In the genomic region with DNA sequence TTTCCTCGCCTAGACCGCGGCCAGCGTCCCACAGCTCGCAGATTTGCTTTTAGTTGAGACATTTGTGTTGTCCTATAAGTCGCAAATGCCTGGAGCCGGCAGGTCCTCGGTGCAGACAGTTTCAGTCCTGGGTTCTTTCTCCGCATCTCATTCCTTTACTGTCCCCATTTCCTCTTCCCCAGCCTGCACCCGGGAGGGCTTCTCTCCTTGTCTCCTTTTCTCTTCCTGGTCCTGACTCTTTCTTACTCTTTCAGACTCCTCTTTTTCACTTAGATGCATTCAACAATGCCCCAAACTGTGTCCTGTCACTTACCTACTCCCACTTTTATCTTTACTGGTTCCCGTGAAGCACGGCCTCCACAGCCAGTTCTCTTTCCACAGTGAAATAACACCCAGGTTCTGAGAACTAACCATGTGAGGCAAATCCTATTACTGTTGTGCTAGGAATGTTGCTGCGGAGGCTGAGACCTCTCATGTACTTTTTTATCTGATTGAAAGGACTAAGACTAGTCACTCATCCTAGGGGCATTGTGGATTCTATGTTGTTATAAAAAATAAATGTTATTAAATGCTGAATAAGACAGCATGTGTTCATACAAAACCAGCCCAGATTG, we compare ENCODE assay signal across 7 mouse cellular contexts. TPM values are rescaled to one million over a fixed set of nuclear protein-coding genes. Genes with fewer than 3 reads are reported as not detected.
DNase-seq lines count a peak whose midpoint lies in the region; ATAC-seq and TF ChIP-seq lines count a peak whose summit lies in the region.

No protein-coding gene starts in this region.

- TF ChIP-seq POLR2A in myocyte (IDR thresholded peaks at IDR 0.05; ENCODE audit: insufficient read length, low read depth): no peak

- H3ac ChIP-seq in myocyte (ENCODE audit: control insufficient read depth, insufficient read length): peak overlapping the region; percentile 93

- no peaks in the 10 kb centered on the region for H3K27me3 ChIP-seq in lung, embryonic 16.5 days (ENCODE audit: control insufficient read depth, insufficient read depth, low read depth, low read length)
- no peaks in the 10 kb centered on the region for H3K27me3 ChIP-seq in embryonic facial prominence, embryonic 12.5 days
- H3K27me3 ChIP-seq in intestine, embryonic 16.5 days (replicated peaks; ENCODE audit: control insufficient read depth, insufficient read depth, low read length): no peaks in the 10 kb centered on the region
- peaks cover 9% of the 10 kb centered on the region for H3K27me3 ChIP-seq in myocyte (ENCODE audit: control insufficient read depth, insufficient read depth, insufficient read length)

- no peak for DNase-seq in lung, adult 18-20 months
- no peak for DNase-seq in right cerebral cortex, postnatal 36 days (ENCODE audit: low spot score in 2 of 2)
- DNase-seq in left cerebral cortex, adult 8-10 months (ENCODE audit: low spot score in 2 of 2): no peak

- WGBS in lung, embryonic 16.5 days: under 1% methylated on average over 13 of the region's 13 CpGs
- WGBS in embryonic facial prominence, embryonic 12.5 days: 3% methylated on average over 13 of the region's 13 CpGs
- 1% methylated on average over 13 of the region's 13 CpGs for WGBS in intestine, embryonic 16.5 days

- H3K9ac ChIP-seq in lung, embryonic 16.5 days (ENCODE audit: low read length): peak overlapping the region; percentile 90
- H3K9ac ChIP-seq in embryonic facial prominence, embryonic 12.5 days: peak overlapping the region; percentile 79
- H3K9ac ChIP-seq in intestine, embryonic 16.5 days (ENCODE audit: low read depth, low read length): peak overlapping the region; percentile 86

- H3K27ac ChIP-seq in lung, embryonic 16.5 days (ENCODE audit: low read length): peak overlapping the region; percentile 95
- peak overlapping the region; percentile 91 for H3K27ac ChIP-seq in embryonic facial prominence, embryonic 12.5 days
- peak overlapping the region; percentile 93 for H3K27ac ChIP-seq in intestine, embryonic 16.5 days (ENCODE audit: low read length)

- peaks cover 12% of the 10 kb centered on the region for H3K79me2 ChIP-seq in myocyte (ENCODE audit: control insufficient read depth, insufficient read depth)

- peak; percentile 10; the same call in 1 of the 2 replicates for ATAC-seq in lung, embryonic 16.5 days (ENCODE audit: low read depth)
- ATAC-seq in embryonic facial prominence, embryonic 12.5 days (ENCODE audit: insufficient number of reproducible peaks, insufficient read depth, low FRiP score, low TSS enrichment): 0 out of 2 replicates have a peak, but pooled peaks have one; percentile 10
- peak; percentile 61 for ATAC-seq in intestine, embryonic 16.5 days

- peak overlapping the region; percentile 76 for H3K4me2 ChIP-seq in lung, embryonic 16.5 days (ENCODE audit: low read depth, low read length)
- peak overlapping the region; percentile 69 for H3K4me2 ChIP-seq in embryonic facial prominence, embryonic 12.5 days (replicated peaks)
- peak overlapping the region; percentile 73 for H3K4me2 ChIP-seq in intestine, embryonic 16.5 days (ENCODE audit: low read depth, low read length)
- H3K4me2 ChIP-seq in myocyte (ENCODE audit: low read depth): peak overlapping the region; percentile 74

- peaks cover 10% of the 10 kb centered on the region for H3K4me1 ChIP-seq in lung, embryonic 16.5 days (replicated peaks; ENCODE audit: control insufficient read depth, insufficient read depth, low read length)
- peaks cover 4% of the 10 kb centered on the region; the same call in 1 of the 2 replicates for H3K4me1 ChIP-seq in embryonic facial prominence, embryonic 12.5 days
- H3K4me1 ChIP-seq in intestine, embryonic 16.5 days (ENCODE audit: control insufficient read depth, insufficient read depth, low read length): no peaks in the 10 kb centered on the region

- peaks cover 3% of the 10 kb centered on the region; the same call in 1 of the 2 replicates for H3K36me3 ChIP-seq in lung, embryonic 16.5 days (ENCODE audit: control insufficient read depth, insufficient read depth, low read length)
- peaks cover 6% of the 10 kb centered on the region for H3K36me3 ChIP-seq in embryonic facial prominence, embryonic 12.5 days
- H3K36me3 ChIP-seq in intestine, embryonic 16.5 days (ENCODE audit: control insufficient read depth, insufficient read depth, low read length): peaks cover 4% of the 10 kb centered on the region; the same call in 1 of the 2 replicates
- H3K36me3 ChIP-seq in myocyte (ENCODE audit: control insufficient read depth, insufficient read depth): peaks cover 5% of the 10 kb centered on the region

- no peaks in the 10 kb centered on the region for H3K9me3 ChIP-seq in lung, embryonic 16.5 days (ENCODE audit: control insufficient read depth, low read length)
- no peaks in the 10 kb centered on the region for H3K9me3 ChIP-seq in embryonic facial prominence, embryonic 12.5 days
- H3K9me3 ChIP-seq in intestine, embryonic 16.5 days (ENCODE audit: control insufficient read depth, low read length): no peaks in the 10 kb centered on the region

- H3K4me3 ChIP-seq in lung, embryonic 16.5 days (ENCODE audit: low read length): peak overlapping the region; percentile 93
- peak overlapping the region; percentile 61 for H3K4me3 ChIP-seq in embryonic facial prominence, embryonic 12.5 days
- peak overlapping the region; percentile 75 for H3K4me3 ChIP-seq in intestine, embryonic 16.5 days (ENCODE audit: low read length)
- H3K4me3 ChIP-seq in myocyte: peak overlapping the region; percentile 70

TF ChIP-seq in myocyte, 11 proteins besides CTCF, POLR2A, EP300 and RAD21:
- TF ChIP-seq MYOD1 (IDR thresholded peaks at IDR 0.05; ENCODE audit: control insufficient read depth in 1 of 3, insufficient read length in 2 of 3, low read depth in 2 of 3): no peak
- TF ChIP-seq MYOG (IDR thresholded peaks at IDR 0.05; ENCODE audit: control insufficient read depth in 1 of 3, insufficient read depth in 1 of 3, insufficient read length in 2 of 3, low read depth in 2 of 3): no peak
- TF ChIP-seq E2F4 (IDR thresholded peaks at IDR 0.05; ENCODE audit: insufficient read depth): no peak
- no peak for TF ChIP-seq TCF12 (IDR thresholded peaks at IDR 0.05; ENCODE audit: insufficient read depth, poor library complexity, severe bottlenecking)
- TF ChIP-seq MAX (IDR thresholded peaks at IDR 0.05; ENCODE audit: low read depth): no peak
- TF ChIP-seq POLR2AphosphoS2 (IDR thresholded peaks at IDR 0.05; ENCODE audit: insufficient read length, low read depth): no peak
- TF ChIP-seq USF1 (IDR thresholded peaks at IDR 0.05; ENCODE audit: low read depth): no peak
- TF ChIP-seq CEBPB (IDR thresholded peaks at IDR 0.05; ENCODE audit: insufficient read depth, poor library complexity, severe bottlenecking): no peak
- TF ChIP-seq REST (IDR thresholded peaks at IDR 0.05; ENCODE audit: insufficient read depth, insufficient read length): no peak
- TF ChIP-seq SRF (IDR thresholded peaks at IDR 0.05; ENCODE audit: control insufficient read depth, insufficient read length, low read depth): no peak
- TF ChIP-seq TCF3 (IDR thresholded peaks at IDR 0.05; ENCODE audit: insufficient read length, low read depth): no peak

RNA-seq across cellular contexts. Expression of a gene that starts 0.6 kb away (rescaled TPM):
- polyA plus RNA-seq in lung, embryonic 16.5 days (2015; fragmentation: Nextera tagmentation; extraction: Ambion mirVana): 38.4 and 43.1 TPM in 2 replicates
- polyA plus RNA-seq in embryonic facial prominence, embryonic 12.5 days (2016; fragmentation: Nextera tagmentation; extraction: Ambion mirVana): 45.8 and 49.2 TPM in 2 replicates
- 37.0 and 38.5 TPM in 2 replicates for polyA plus RNA-seq in intestine, embryonic 16.5 days (2015; fragmentation: Nextera tagmentation; extraction: Ambion mirVana)
- 15.5 TPM for polyA plus RNA-seq in myocyte (2012; fragmentation: generic; extraction: Trizol)
- 10 to 100 TPM; 40.6 to 43.1 (median 42.7) TPM for total RNA-seq in left cerebral cortex, adult 8-10 months (2022)

Comparison
In these comparisons a context has a peak if more than half of its experiments do, and no peak if none do; other contexts are left out.
1. ATAC-seq: peak in every context shown above with its lines; median percentile 61 in intestine, embryonic 16.5 days; 10 in lung, embryonic 16.5 days; 10 in embryonic facial prominence, embryonic 12.5 days.